Mouse (Mus musculus) testis, adult 2 months (tissue): Measurements from ENCODE around the gene H3f3a.

ENCODE experiments used
- CTCF ChIP-seq: fragments of 200-500 bp; IDR thresholded peaks from 2 replicates; pipeline ENCODE4 v1.5.1; 2012; ENCODE audit warnings: low read depth, mild to moderate bottlenecking, inconsistent platforms, low read length, moderate library complexity; ENCODE audit not compliant: control insufficient read depth, insufficient read depth, insufficient replicate concordance
- POLR2A ChIP-seq: fragments of 200-500 bp; IDR thresholded peaks from 2 replicates; pipeline ENCODE4 v1.6.1; 2012; ENCODE audit warnings: low read depth, mild to moderate bottlenecking, inconsistent platforms, low read length, moderate library complexity; ENCODE audit not compliant: control insufficient read depth

GRCm38 (mm10) chr1:180782906-180783579 is 30.7 kb downstream of the H3f3a start:
- TF ChIP-seq POLR2A (no peak), CTCF (no peak)
